Mouse (Mus musculus): Measurements from ENCODE around the gene Lhx9.

Lhx9 gene

DNA sequence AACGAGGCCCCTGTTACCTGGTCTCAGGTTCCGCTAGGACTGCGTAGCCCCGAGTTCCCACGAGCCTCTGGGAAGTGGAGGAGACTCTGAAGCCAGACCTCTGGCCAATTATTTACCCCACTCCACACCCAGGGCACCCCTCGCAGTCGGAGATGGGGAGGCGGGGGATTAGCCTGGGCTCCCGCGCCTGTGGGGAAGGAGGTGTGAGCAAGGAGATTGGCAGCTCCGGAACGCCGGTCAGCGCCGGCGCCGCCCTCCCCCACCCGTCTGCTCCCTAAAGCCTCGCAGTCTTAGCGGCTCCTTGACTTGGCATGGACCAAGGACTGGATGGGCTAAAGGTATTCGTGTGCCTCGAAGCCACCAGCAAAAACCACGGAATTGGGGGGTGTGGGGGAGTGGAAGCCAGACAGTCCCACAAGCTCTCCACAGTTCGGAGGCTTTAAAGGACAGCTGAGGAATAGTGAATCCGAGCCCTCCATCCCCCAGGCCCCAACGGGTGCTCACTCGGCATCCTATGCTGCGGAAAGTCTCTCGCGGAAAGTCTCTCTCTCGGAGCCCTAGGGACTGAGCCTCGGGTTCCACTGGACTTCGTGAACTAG is at the start of gene Lhx9:
Lhx9 (minus strand) TSS at position 67 of the 599 bp plus-strand sequence.
- no peak for DNase-seq (ENCODE audit: low spot score in 2 of 2)

DNA sequence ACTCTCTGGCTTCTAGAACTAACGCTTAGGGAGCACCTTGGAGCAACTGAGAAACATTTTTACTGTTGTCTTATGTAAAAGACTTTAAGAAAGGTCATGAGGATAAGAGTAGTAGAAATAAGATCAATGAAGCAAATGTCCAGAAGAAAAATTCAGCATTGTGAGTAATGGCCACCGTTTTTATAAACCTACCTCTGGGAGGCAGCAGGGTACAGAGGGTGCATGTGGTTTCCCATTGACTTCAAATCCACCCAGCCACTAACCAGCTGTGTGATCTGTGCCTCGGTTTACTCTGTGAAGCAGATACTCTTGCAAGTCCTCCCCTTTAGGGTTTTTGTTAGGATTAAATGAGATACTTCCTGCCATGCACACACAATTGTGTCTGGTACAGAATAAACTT is 47.7 kb upstream of the Lhx9 start:
- DNase-seq (ENCODE audit: low spot score in 2 of 2), result no peak

DNA sequence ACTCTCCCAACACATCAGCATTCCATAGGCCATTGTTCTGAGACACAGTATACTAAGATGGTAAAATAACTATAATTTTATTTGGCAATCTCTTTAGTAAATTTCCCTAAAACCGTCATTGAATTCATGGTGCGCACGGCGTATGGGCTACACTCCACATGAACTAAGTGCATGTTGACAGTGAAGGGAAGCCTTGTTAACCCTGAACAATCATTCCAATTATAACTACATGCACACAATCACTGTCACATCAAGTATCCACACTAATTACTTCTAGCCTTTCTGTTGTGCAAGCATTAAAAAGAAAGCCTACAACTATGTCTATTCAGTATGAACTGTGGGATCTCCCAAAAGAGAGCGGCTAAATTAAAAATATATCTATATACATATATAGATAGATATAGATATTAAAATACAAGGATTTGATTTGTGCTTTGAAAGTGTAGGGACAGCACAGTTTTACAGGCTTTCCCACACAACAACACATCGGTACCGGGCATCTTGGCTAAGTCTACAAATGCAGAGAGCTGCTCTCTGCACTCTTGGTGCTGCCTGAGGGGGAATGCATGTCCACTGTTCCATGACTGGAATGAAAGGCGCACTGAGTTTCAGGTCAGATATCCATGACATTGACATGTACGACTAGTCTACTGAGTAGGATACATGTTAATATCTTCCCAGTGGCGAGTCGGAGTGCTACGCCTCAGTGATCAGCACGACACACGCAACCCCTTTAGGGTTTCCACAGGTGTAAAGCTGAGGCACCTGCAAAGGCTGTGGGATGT is 29.3 kb upstream of the Lhx9 start:
- DNase-seq (ENCODE audit: low spot score in 2 of 2), result no peak

DNA sequence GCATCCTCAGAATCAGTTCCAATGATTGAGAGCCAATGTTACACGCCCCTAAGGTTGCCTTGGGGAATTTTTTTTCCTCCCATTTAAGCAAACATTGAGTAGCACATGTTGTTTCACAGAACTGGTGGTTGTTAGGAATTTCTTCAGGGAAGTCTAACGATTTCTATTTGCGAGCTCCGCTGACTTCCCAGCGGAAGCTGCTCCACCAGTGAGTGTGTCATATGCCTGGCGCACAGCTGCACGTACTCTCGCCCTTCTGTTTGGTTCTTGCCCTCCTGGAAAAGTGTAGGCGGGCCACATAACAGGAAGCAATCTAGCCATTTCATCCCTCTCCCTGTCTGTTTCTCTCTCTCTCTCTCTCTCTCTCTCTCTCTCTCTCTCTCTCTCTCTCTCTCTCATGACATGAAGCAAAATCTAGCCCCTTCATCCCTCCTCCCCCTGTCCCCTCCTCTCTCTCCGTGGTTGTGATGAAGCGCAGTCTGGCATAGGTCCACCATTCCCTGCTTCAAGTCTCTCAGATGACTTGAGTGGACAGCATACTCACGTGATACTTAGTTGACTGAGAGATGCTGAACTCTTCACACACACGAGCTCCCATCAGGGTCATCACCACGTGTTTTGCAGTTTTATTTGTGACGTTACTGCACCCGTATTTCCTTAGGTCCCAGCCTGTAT is 28.1 kb upstream of the Lhx9 start:
- no peak for DNase-seq (ENCODE audit: low spot score in 2 of 2)

DNA sequence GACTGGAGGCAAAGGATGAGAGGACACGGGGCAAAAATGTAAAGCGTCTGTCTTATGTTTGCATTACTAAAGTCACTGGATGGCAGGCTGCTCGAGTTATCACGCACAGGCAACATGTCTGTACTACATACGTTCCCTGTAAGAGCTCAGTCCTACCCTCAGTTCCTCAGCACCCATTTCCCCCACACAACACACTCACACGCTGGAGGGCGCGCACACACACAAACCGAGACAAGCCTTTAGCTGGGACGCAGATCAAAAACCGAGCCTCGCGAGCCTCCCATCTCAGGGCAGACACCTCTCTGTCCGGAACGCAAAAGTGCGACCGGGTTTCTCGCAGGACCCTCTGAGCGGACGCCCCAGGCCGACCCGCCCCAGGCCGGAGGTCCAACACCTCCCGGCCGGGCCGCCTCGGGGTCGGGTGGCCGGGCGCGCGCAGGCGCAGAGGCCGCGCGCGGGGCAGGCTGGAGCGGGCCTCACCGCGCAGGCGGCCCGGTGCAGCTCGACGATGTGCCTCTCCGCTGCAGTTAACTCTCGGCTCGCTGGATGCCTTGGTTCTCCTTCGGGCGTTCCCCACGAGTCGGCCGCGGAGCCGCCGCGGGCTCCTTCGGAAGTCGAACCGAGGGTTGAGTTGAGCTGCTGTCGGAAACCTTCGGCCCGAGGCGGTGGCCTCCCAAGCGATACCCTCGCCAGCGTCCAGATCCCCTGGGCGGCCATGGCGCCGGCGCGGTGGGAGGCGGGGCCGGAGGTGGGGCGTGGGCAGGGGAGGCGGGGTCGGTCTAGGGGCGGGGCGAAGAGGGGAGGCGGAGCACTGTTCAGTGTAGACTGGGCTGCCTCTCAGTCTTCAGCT is 7.9 kb upstream of the Lhx9 start, which contains the start of gene 2310009B15Rik:
2310009B15Rik (minus strand) TSS at position 752 of the 850 bp plus-strand sequence.
- peak; percentile 79 to 88 for DNase-seq (ENCODE audit: low spot score in 2 of 2)

DNA sequence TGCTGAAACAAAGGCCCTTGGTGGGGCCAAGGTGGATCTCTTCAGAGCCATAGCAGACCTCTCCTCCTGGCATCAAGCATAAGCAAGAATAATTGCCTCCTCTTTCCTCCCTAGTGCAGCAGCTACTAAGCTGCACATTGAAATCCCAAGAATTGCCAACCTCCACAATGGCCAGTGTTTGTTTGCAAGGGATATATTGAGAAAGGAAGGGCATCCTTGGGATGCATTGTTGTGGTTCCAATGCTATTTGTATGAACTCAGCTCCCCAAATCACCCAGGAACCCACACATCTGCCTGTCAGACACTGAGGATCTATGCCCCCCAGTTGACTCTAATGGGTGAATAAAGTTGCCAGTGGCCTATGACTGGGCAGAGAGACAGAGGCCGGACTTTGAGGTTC is 2.4 kb upstream of the Lhx9 start:
- DNase-seq (ENCODE audit: low spot score in 2 of 2), result no peak

DNA sequence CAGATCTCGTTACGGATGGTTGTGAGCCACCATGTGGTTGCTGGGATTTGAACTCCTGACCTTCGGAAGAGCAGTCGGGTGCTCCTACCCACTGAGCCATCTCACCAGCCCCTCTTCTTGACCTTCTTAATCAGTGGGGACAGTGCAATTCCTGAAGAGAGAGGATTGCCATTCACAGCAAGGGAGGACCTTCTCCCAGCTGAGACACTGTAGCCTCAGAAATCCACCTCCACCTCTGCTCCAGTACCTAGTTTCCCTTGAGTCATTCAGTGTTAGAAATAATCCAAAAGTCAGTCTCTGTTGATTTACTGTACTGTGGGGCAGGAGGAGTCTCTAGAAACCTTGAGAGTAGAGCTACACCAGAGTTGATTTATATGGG is 1.8 kb upstream of the Lhx9 start:
- DNase-seq (ENCODE audit: low spot score in 2 of 2), result no peak

DNA sequence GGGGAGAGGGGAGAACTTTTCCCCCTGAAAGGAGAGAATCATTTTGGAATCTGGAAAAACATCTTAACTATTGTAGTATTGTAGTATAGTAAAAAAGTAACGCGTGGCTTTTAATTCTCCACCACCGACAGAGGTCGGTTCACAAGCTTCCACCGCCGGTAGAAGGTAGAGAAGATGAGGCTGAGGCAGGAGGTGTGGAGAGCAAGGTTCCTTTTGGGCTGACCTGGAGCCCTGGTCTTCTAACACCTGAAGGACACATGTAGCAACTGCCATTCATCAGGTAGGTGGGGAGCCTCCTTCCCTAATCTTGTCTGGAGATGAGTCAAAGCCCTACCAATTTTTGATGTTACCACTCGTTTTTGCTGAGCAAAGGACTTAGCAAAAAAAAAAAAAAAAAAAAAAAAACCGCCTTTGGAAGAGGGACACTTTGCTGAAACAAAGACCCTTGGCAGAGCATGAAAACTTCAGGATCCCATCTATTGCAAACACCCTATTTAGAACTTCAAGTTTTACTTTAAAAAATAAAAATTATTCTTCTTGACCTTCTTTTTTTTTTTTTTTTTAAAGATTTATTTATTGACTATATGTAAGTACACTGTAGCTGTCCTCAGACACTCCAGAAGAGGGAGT is 1.3 kb upstream of the Lhx9 start:
- DNase-seq (ENCODE audit: low spot score in 2 of 2), result no peak

DNA sequence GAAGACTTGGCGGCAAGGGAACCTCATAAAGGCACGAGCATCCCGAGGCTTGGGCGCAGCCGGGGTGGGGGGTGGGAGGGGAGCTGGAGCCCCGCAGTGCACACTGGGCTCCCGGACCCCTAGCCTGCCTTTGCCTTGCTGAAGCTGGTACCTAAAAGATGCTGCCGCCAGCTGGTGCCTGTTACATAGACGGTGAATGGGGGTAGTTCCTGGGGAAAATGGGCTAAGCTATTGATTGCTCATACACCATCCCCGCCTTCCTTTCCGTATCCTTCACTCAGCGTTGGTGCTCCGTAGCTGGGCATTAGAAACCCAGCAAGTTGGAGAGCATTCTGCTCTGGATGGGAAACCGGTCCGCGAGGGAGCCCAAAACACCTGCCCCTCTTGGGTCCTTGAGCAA is 351 bp downstream of the Lhx9 start:
- DNase-seq (ENCODE audit: low spot score in 2 of 2), result no peak

DNA sequence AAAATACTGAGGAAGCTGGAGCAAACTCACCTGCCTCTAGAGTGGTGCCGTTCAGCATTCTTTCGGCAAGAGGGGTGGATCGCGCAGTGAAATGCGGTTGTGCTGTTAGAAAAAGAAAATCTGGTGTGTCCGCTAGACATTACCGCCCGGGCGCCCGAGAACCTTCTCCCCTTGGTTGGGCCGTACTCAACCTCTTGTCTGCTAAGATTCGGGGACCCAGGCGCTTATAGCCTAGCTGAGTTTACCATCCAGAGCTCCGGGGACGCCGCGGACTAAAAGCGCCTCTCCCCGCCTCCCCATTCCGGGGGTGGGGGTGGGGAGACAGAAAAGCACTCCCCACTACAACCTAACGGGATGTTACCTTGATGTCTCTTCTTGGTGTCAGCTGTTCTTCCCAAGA is 1.2 kb downstream of the Lhx9 start:
- DNase-seq (ENCODE audit: low spot score in 2 of 2), result no peak

DNA sequence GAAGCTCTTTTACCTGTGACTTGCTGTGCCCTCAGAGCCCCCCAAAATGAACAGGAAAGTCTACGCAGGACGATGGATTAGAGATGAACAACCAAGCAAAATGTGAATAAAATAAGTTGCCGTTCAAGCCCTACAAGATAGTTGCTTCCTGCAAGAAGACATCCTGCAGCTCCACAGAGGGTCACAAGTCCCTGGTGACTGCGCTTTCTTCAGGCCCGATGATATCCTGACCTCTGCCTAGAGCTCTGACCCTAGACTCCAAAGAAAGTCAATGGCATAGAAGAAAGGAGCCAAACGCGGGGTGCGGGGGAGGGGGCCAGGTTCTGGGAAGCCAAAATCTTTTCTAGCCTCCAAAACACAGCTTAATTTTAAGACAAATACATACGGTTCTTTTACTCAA is 1.8 kb downstream of the Lhx9 start:
- DNase-seq (ENCODE audit: low spot score in 2 of 2), result no peak

DNA sequence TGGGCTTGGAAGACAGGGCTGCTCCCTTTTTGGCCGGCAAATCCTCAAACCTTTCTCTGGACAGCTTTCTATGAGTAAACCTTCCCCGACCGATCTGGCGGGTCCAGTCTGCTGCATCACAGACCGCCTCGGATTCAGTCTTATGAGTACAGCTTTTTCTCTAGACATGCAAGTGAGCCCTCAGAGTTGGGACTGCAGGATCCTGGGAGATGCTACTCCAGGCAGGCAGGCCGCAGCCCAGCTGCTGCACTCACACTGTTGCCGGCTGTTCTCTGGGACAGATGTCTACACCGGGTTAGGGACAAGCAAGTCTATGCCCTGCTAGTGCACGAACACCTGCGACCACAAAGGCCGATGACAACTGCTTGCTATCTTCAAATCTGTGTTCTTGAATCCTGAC is 2.2 kb downstream of the Lhx9 start:
- DNase-seq (ENCODE audit: low spot score in 2 of 2), result no peak

DNA sequence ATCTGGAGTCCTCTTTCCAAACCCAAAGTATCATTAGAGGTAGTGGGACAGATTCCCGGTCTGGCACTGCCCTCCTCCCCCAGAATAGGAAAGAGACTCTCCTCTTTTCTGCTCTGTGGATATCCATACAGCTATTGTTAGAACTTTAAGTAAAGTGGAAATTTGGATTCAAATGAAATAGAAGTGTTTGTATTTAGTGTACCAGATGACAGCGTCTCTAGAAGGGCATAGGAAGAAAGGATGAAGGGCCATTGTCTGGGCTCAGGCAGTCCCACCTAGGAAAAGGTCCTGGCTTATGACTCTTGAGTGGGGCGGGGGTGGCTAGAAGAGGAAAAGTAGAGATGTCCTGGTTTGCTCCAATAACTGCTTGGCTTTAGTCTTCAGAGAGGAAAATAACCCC is 2.9 kb downstream of the Lhx9 start:
- DNase-seq (ENCODE audit: low spot score in 2 of 2), result no peak

DNA sequence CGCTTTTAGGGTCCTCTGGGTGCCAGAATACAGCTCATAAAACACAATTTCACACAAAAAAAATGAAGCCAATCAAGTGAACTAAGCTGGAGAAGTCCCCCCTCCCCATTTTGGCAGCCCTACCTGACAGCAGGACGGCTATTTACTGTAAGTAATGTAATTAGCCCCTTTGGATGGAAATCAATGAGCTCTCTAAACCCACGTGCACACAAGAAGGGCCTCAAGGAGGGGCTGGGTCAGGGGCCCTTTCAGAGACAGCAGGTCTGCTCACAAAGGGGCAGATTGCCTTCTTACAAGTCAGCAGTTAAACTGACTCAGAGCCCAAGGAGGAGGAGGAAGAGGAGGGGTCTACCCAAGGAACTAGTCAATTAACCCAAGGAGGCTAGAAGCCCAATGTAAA is 4.2 kb downstream of the Lhx9 start:
- no peak for DNase-seq (ENCODE audit: low spot score in 2 of 2)

DNA sequence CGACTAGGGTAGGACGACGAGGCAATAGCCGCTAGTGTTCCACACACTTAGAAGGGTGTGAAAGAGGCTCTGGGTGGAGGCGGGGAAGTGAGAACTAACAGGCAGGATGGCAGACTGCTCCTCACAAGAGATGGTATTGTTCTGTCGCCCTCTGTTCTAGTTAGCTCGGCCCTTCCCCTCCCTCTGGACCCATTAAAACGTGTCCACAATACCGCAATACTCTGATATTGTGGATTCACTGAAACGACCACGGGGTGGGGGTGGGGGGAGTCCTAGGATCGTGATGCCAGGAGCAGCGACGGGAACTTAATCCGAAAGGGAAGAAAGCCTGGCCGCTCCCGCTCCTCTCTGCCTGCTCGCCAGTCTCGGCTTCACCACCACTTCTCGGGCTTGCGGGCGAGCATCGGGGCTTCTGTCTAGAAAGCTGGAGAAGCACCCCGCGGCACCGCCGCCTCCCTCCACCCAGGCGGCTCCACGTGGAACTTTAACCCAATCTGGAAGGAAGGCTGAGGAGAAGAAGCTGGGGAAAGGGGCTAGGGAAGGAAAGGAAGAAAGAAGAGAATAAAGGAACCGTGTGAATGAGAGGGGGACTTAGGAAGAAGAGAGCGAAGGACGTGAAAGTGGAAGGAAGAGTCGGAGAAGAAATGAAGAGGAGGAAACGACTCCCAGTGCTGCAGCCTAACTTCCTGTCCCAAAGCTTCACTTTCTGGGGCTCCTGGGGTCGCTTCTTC is 4.9 kb downstream of the Lhx9 start:
- peak in 1 of 2 experiments; percentile 24 for DNase-seq (ENCODE audit: low spot score in 2 of 2)

DNA sequence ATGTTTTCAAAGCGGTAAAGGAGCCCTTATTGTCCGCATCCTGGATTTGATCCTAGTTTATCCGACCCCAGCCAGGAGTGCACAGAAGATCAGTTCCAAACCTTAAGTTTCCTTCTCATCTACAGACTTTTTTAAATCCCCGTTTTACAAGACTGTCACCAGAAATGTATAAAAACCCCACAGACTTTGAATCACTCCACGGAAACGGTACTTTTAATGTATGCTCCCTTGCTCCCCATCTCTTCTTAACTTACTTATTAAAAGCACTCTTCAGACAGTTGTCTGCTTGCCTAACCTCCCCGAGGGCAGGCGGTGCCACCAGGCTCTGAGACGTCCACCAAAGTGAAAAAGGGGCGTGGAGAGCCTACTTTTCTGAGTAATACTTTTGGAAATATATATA is 5.6 kb downstream of the Lhx9 start:
- DNase-seq (ENCODE audit: low spot score in 2 of 2), result no peak

DNA sequence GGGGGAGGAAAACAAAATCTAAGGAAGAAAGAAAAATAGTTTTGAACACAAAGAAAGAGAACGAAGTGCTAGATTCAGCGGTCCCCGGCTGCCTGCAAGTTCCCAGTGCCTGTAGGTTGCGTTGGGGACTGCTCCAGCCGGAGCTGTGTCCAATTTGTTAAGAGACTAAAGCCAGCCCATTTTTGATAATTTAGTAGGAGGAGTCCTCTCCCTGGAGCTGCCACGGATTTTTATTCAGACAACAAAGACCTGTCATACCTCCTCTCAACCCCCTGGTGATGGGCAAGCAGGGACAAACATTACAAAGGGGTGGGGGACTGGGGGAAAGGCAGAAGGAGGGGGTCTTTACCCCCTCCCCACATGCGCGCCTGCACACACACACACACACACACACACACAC is 6.1 kb downstream of the Lhx9 start:
- DNase-seq (ENCODE audit: low spot score in 2 of 2), result no peak

DNA sequence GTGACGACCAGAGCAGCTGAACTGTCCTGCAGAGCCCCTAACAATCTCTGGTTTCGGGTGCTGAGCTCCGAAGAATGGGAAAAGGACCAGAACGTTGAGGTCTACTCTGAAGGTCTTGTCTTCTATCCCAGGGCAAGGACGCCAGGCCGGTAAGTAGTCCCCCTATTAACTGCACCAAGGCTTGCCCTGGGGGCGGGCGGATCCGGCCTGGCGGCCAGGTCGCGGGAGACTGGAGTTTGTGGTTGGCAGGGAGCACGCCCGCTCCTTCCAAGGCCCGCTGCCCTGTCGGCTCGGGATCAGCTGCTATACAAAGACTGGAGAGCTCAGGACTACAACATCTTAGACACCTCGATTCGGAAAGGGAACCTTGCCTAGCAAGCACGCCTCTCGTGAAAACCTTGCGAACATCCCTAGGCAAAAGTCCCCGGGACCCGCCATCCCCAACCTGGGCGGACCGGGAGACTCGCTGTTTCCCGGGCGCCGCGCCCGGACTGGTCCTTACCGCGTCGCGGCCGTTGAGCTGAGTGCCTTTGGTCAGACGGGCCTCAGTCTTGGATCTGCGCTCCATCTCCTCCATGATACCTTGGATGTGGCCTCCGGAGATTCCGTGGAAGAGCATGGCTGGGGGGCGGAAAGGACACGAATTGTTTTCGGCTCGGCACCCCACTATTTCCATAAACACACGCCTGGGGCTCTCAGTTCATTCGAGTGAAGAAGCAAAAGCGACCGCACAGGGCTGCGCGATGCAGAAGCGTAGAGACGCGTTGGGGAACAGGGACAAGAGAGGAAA is 6.9 kb downstream of the Lhx9 start:
- no peak for DNase-seq (ENCODE audit: low spot score in 2 of 2)

DNA sequence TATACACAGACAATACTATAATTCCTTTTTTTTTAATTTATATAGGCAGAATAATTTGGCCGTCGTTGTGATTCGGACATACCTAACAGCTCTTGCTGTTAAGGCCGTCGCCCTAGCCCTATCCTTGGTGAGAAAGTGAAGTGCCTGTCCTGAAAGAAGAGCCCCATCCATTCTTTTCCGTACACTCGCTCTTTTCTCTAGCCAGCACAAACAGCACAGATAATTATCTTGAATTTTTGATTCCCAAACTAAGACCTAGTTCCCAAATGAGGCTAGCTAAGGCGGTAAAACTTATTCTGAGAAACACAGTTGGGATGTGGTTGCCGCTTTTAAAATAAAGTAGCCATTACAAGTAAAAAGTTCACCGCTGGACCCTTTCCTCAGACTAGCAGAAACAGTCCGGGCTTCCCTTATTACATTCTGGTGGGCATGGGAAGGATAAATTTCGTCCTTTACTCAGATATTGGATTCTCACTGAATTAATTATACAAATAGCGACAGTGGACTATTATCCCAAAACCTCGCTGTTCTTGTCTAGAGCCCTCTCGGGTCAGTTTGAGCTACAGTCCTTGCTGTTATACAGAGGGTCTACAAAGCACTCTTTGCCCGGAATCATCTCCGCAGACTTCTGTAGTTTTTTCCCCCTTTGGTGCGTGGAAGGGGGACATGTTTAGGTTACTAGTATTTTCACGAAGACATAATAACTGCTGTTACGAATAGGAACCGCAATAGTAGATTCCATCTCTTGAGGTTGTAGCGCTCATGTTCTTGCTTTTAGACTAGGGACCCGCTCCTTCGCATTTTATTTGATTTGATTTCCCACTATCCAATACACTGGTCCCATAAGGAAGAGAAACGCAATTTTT is 7.7 kb downstream of the Lhx9 start:
- no peak for DNase-seq (ENCODE audit: low spot score in 2 of 2)
